Mouse (Mus musculus): Measurements from ENCODE around the gene Copg2.

- TF ChIP-seq POLR2A (IDR thresholded peaks at IDR 0.05; ENCODE audit: insufficient read depth, low read depth, low read length) = no peak
- TF ChIP-seq CTCF (IDR thresholded peaks at IDR 0.05) = no peak
- no peak for TF ChIP-seq EP300 (IDR thresholded peaks at IDR 0.05; ENCODE audit: insufficient read depth, low read depth, low read length)
These were observed 160.2 kb downstream of the Copg2 start for GRCm38 (mm10) chr6:30736372-30736762.

Measured in heart, adult 2 months (tissue).